Mouse (Mus musculus): ENCODE measurements at regions not wholly inside any gene's neighbourhood (a gene's known extent, or its start where the extent isn't known, plus 50 kb on each side); places are given as distances from the start of the nearest gene placed in this dataset.
A peak's percentile ranks its signal among the peaks of the same experiment; 100 is the strongest.

DNA sequence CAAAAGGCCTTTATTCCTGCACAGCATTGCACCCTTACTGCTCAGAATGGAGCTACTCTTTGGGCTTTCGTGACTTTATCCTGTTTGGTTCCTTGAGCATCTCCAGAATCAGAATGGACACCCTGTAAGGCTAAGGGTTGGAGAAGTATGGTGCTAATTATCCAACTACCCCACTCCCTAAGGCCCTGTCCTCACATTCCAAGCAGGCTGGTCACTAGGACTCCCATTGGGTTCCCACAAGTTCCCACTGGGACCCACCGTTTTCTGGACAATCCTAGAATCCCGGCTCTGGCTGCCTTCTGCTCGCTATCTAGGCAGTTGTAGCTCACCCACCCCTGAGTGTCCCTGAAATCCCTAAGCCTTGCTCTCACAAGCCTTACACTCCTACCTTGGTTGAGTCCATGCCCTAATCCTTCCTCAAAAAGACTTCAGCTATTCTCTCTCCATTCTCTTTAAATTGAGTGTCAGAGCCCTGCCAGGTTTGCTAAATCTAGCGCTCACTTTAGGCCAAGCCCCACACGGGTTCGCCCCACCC is 146.1 kb downstream of the Efcab1 start:
- peak overlapping the region; percentile 27 for H3K4me2 ChIP-seq
- ATAC-seq (ENCODE audit: low FRiP score) = no peak
- H3K4me1 ChIP-seq = peaks cover 12% of the 10 kb centered on the region
- H3K27ac ChIP-seq (replicated peaks) = no peak overlapping the region
- H3K27me3 ChIP-seq (replicated peaks) = no peaks in the 10 kb centered on the region
- no peaks in the 10 kb centered on the region for H3K9me3 ChIP-seq (replicated peaks)
- H3K4me3 ChIP-seq (replicated peaks) = no peak overlapping the region
- 27% methylated on average over 7 of the region's 7 CpGs for WGBS
- H3K36me3 ChIP-seq = no peaks in the 10 kb centered on the region
- no peak overlapping the region for H3K9ac ChIP-seq (replicated peaks)

DNA sequence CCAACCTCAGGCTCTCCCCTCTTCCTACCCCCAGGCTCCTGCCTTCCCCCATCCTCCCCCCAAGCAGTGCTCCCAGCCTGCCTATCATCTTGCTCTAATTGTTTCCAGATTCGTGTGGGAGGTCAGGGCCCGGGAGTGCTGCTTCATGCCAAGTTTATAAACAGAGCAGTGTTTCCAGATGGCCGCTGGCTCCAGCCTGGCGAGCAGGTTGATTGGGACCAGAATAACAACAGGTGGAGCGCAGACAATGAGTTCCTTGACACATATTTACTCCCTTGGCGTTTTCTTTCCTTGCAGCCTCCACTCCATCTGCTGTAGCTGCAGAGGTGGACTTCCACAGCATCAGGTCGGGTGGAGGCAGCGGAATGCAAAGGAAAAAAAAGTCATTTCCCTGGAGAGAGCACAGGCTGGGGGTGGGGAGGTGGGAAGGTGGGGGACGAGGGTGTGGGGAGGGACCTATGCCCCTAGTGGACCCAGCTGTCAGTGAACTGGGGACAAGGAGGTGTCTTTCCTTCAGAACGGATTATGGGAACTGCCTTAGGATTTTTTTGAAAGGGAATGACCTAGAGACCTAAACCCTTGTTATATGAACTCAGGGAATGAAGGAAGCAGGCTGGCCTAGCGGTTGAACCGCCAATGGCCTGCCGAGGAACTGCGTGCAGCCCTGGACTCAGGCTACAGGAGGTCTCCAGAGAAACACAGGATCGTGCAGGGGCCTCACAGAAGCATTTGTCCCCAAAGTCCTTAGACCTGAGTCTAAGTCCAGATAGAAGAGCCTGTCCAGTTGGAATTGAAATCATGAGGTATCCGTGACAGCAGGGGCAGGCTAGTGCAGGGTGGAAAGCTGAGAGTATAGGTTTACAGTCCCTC is 146.8 kb downstream of the Efcab1 start:
- Histone ChIP-seq H3K9ac (replicated peaks) (no peak overlapping the region), H3K27ac (replicated peaks) (no peak overlapping the region), H3K9me3 (replicated peaks) (no peaks in the 10 kb centered on the region), H3K4me2 (peak overlapping the region; percentile 27), H3K36me3 (no peaks in the 10 kb centered on the region), H3K27me3 (replicated peaks) (no peaks in the 10 kb centered on the region), H3K4me1 (peaks cover 12% of the 10 kb centered on the region), H3K4me3 (replicated peaks) (no peak overlapping the region)
- ATAC-seq (ENCODE audit: low FRiP score) = 0 out of 2 replicates have a peak, but pooled peaks have one; percentile 47
- 4% methylated on average over 16 of the region's 16 CpGs for WGBS

GRCm38 (mm10) chr16:15053840-15054239 is 147.4 kb downstream of the Efcab1 start:
- Histone ChIP-seq H3K27me3 (replicated peaks) (no peaks in the 10 kb centered on the region), H3K9ac (replicated peaks) (no peak overlapping the region), H3K27ac (replicated peaks) (no peak overlapping the region), H3K36me3 (no peaks in the 10 kb centered on the region), H3K4me1 (peaks cover 12% of the 10 kb centered on the region), H3K9me3 (replicated peaks) (no peaks in the 10 kb centered on the region), H3K4me2 (no peak overlapping the region), H3K4me3 (replicated peaks) (no peak overlapping the region)
- WGBS = 6% methylated on average over 4 of the region's 4 CpGs
- no peak for ATAC-seq (ENCODE audit: low FRiP score)

DNA sequence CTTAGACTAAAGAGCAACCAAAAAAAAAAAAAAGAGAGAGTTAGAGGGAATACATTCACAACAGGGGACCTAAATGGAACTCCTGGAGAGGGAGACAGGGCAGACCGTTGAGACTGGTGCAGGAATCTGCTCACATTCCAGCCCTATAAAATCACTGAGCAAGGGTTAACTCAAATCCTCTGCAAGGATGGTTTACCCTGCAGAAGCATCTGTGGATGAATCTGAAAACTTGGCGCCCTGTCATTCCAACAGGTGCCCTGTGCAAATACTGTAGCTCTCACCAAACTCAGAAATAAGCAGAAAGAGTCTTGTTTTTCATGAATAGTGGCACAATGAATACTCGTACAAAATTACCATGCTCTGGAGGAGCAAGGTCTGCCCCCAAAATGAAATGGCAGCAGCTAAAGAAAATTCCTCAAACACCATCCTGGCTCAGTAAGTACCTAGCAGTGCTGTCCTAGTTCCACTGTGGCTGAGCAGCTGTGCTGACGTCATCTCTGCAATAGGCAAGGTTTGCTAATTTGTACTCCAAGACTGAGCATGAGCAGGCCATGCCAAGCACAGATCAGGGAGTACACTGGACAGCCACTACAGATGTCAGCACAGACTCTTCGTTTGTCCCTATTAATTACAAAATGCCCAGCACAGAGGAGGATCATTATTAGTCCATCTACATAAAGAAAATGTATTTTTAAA is 148.0 kb downstream of the Efcab1 start:
- ATAC-seq (ENCODE audit: low FRiP score) = no peak
- H3K27ac ChIP-seq (replicated peaks) = no peak overlapping the region
- H3K4me2 ChIP-seq = no peak overlapping the region
- WGBS = 32% methylated on average over 5 of the region's 5 CpGs
- no peak overlapping the region for H3K4me3 ChIP-seq (replicated peaks)
- no peaks in the 10 kb centered on the region for H3K36me3 ChIP-seq
- no peaks in the 10 kb centered on the region for H3K27me3 ChIP-seq (replicated peaks)
- no peaks in the 10 kb centered on the region for H3K9me3 ChIP-seq (replicated peaks)
- peaks cover 12% of the 10 kb centered on the region for H3K4me1 ChIP-seq
- H3K9ac ChIP-seq (replicated peaks) = no peak overlapping the region

DNA sequence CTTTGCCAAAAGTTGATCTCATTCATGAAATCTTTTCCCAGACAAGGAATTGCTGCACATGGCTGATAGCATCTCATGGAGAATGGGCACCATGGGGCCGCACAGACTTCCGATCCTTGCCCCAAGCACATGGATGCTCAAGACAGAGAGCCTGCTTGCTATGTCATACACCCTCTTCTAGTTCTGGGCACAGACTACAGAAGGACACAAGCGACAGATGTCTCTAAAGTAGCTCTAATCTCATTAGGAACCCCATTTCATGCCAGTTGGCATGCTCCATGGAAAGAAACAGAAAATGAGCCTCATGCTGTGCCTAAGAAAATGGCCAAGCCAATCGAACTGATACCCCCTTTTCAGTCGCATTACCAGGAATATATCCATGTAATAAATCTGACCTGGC is 149.3 kb downstream of the Efcab1 start:
- Histone ChIP-seq H3K4me2 (no peak overlapping the region), H3K4me3 (replicated peaks) (no peak overlapping the region), H3K4me1 (peaks cover 12% of the 10 kb centered on the region), H3K36me3 (no peaks in the 10 kb centered on the region), H3K27ac (replicated peaks) (no peak overlapping the region), H3K9ac (replicated peaks) (no peak overlapping the region), H3K27me3 (replicated peaks) (no peaks in the 10 kb centered on the region), H3K9me3 (replicated peaks) (no peaks in the 10 kb centered on the region)
- no peak for ATAC-seq (ENCODE audit: low FRiP score)
- 56% methylated on average over 5 of the region's 5 CpGs for WGBS

GRCm38 (mm10) chr16:15070485-15070960 is 164.1 kb downstream of the Efcab1 start:
- Histone ChIP-seq H3K9me3 (replicated peaks) (no peaks in the 10 kb centered on the region), H3K27me3 (replicated peaks) (no peaks in the 10 kb centered on the region), H3K36me3 (no peaks in the 10 kb centered on the region), H3K27ac (replicated peaks) (no peak overlapping the region), H3K9ac (replicated peaks) (no peak overlapping the region), H3K4me1 (no peaks in the 10 kb centered on the region), H3K4me2 (no peak overlapping the region), H3K4me3 (replicated peaks) (no peak overlapping the region)
- no peak for ATAC-seq (ENCODE audit: low FRiP score)
- 88% methylated on average over 7 of the region's 7 CpGs for WGBS

- H3K36me3 ChIP-seq = no peaks in the 10 kb centered on the region
- H3K4me3 ChIP-seq (replicated peaks) = no peak overlapping the region
- H3K9me3 ChIP-seq (replicated peaks) = no peaks in the 10 kb centered on the region
- H3K27ac ChIP-seq (replicated peaks) = no peak overlapping the region
- no peaks in the 10 kb centered on the region for H3K4me1 ChIP-seq
- H3K9ac ChIP-seq (replicated peaks) = no peak overlapping the region
- H3K27me3 ChIP-seq (replicated peaks) = no peaks in the 10 kb centered on the region
- no peak overlapping the region for H3K4me2 ChIP-seq
- ATAC-seq (ENCODE audit: low FRiP score) = no peak
Observed at GRCm38 (mm10) chr16:15074407-15074806, 168.0 kb downstream of the Efcab1 start.

- 53% methylated on average over 3 of the region's 3 CpGs for WGBS
- H3K4me2 ChIP-seq = no peak overlapping the region
- ATAC-seq (ENCODE audit: low FRiP score) = no peak
Observed at GRCm38 (mm10) chr16:15083692-15084091, 177.3 kb downstream of the Efcab1 start.

DNA sequence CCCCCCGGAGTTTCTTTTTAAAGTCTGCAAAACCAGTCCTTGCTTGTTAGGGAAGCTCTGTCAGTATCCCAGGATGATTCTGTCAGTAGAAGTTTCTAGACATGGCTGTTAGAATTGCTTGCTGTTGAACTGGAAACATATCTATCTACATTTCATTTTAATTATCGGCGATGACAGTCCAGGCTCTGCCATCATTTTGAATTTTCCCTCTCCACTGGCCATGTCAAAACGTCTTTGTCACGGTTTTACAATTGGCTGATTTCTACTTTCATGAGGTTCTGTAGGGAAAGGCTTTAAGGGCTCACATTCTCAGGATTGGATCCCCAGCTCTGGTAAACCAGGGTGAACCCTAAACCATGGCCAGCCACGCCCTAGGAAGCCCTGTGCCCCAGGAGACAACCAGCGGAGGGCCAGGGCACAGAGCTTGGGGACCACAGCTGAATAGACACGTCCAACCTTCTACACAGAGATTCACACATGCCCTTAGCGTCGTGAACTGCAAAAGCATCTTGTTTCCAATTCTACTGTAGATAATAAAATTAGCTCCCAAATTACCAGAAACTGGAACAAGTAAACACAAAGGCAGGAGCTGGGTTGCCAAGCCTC is 177.8 kb downstream of the Efcab1 start:
- peak overlapping the region; percentile 96 for H3K4me2 ChIP-seq
- H3K27ac ChIP-seq (replicated peaks) = peak overlapping the region; percentile 74; the same call in 1 of the 2 replicates
- WGBS = 21% methylated on average over 10 of the region's 10 CpGs
- H3K9me3 ChIP-seq (replicated peaks) = no peaks in the 10 kb centered on the region
- peak overlapping the region; percentile 52; the same call in 1 of the 2 replicates for H3K9ac ChIP-seq (replicated peaks)
- H3K36me3 ChIP-seq = no peaks in the 10 kb centered on the region
- peak overlapping the region; percentile 54 for H3K4me3 ChIP-seq (replicated peaks)
- peak; percentile 65 for ATAC-seq (ENCODE audit: low FRiP score)
- H3K4me1 ChIP-seq = peaks cover 19% of the 10 kb centered on the region
- H3K27me3 ChIP-seq (replicated peaks) = no peaks in the 10 kb centered on the region

More at GRCm38 (mm10) chr16:15083692-15084091, 177.3 kb downstream of the Efcab1 start:
- Histone ChIP-seq H3K27me3 (replicated peaks) (no peaks in the 10 kb centered on the region), H3K9me3 (replicated peaks) (no peaks in the 10 kb centered on the region), H3K36me3 (no peaks in the 10 kb centered on the region), H3K9ac (replicated peaks) (no peak overlapping the region), H3K4me1 (peaks cover 19% of the 10 kb centered on the region), H3K4me3 (replicated peaks) (no peak overlapping the region), H3K27ac (replicated peaks) (no peak overlapping the region)

GRCm38 (mm10) chr16:15084753-15085728 is 178.6 kb downstream of the Efcab1 start:
- Histone ChIP-seq H3K4me3 (replicated peaks) (peak overlapping the region; percentile 54), H3K27ac (replicated peaks) (peak overlapping the region; percentile 74), H3K4me2 (peak overlapping the region; percentile 96), H3K36me3 (no peaks in the 10 kb centered on the region), H3K9me3 (replicated peaks) (no peaks in the 10 kb centered on the region), H3K27me3 (replicated peaks) (no peaks in the 10 kb centered on the region), H3K9ac (replicated peaks) (peak overlapping the region; percentile 52), H3K4me1 (peaks cover 19% of the 10 kb centered on the region)
- peak; percentile 92 for ATAC-seq (ENCODE audit: low FRiP score)
- WGBS = under 1% methylated on average over 56 of the region's 56 CpGs
